Mouse (Mus musculus) hindbrain, postnatal 0 days (tissue): ENCODE results near the gene Asb13. TPM values are rescaled to one million over a fixed set of nuclear protein-coding genes. Genes with fewer than 3 reads are reported as not detected.

ENCODE experiments used
- ATAC-seq: fragments of 200-750 bp; cut with Nextera tagmentation; 2 replicates; pipeline ENCODE4 v1.8.0; 2017; ENCODE audit warnings: mild to moderate bottlenecking, moderate TSS enrichment, moderate library complexity
- DNase-seq: peaks from one replicate; pipeline ENCODE4 v3.0.0-alpha.2; 2015; ENCODE audit warnings: low spot score
- H3K27ac ChIP-seq: fragments of 300-500 bp; sonication (generic); 2 replicates; pipeline ENCODE4 v1.5.1; 2014; ENCODE audit warnings: mild to moderate bottlenecking
- H3K27me3 ChIP-seq: fragments of 300-500 bp; sonication (generic); 2 replicates; pipeline ENCODE4 v1.6.1; 2014; ENCODE audit warnings: low read length, mixed read lengths; ENCODE audit not compliant: insufficient read depth
- H3K36me3 ChIP-seq: fragments of 300-500 bp; sonication (generic); 2 replicates; pipeline ENCODE4 v1.6.1; 2014; ENCODE audit warnings: low read length, mixed read lengths; ENCODE audit not compliant: insufficient read depth
- H3K4me1 ChIP-seq: fragments of 300-500 bp; sonication (generic); 2 replicates; pipeline ENCODE4 v1.6.1; 2014; ENCODE audit warnings: antibody characterized with exemption, low read length, mixed read lengths; ENCODE audit not compliant: insufficient read depth
- H3K4me2 ChIP-seq: fragments of 300-500 bp; sonication (generic); 2 replicates; pipeline ENCODE4 v1.6.1; 2014; ENCODE audit warnings: low read depth, mild to moderate bottlenecking, low read length, moderate library complexity, mixed read lengths
- H3K4me3 ChIP-seq: fragments of 300-500 bp; sonication (generic); 2 replicates; pipeline ENCODE4 v1.5.1; 2014; ENCODE audit warnings: low read length
- H3K9ac ChIP-seq: fragments of 300-500 bp; sonication (generic); replicated peaks from 2 replicates; pipeline ENCODE4 v1.6.1; 2014; ENCODE audit warnings: mild to moderate bottlenecking, low read length, moderate library complexity, mixed read lengths
- H3K9me3 ChIP-seq: fragments of 300-500 bp; sonication (generic); 2 replicates; pipeline ENCODE4 v1.6.1; 2016; ENCODE audit warnings: low read length, mixed read lengths
- CTCF ChIP-seq: IDR thresholded peaks from 2 replicates; pipeline ENCODE4 v1.5.1; 2016; ENCODE audit warnings: antibody characterized with exemption, control low read depth, low read depth
- WGBS: fragments of 180-500 bp; shearing (Covaris S2); extraction: QIAGEN DNeasy Blood & Tissue Kit; methylation state at CpG from one replicate; pipeline ENCODE4 v1.1.7; 2014; 5-methylcytosine and 5-hydroxymethylcytosine counted together
- polyA plus RNA-seq: library from polyadenylated mRNA; unstranded; fragments of >200 nt; fragmentation: Nextera tagmentation; extraction: Ambion mirVana; gene quantifications from 2 replicates; pipeline ENCODE4 v1.2.1, GENCODE M21; 2015
- total RNA-seq: library from RNA; depleted of rRNA; stranded (reverse); fragments of >200 nt; gene quantifications from 2 replicates; pipeline ENCODE4 v1.2.3, GENCODE M21; 2014

Asb13 gene
- total and polyA plus RNA-seq, 2 experiments from 2014 or later, result 16.5 to 16.6 TPM

- DNase-seq, result no peak
- H3K9ac ChIP-seq, result no peak overlapping the region
- WGBS, result 56% methylated on average over 1 of the region's 1 CpGs
- TF ChIP-seq CTCF, result no peak
- no peaks in the 10 kb centered on the region for H3K4me1 ChIP-seq
- no peak for ATAC-seq
- no peaks in the 10 kb centered on the region for H3K36me3 ChIP-seq
- no peak overlapping the region for H3K4me2 ChIP-seq
- H3K27me3 ChIP-seq, result no peaks in the 10 kb centered on the region
- H3K9me3 ChIP-seq, result no peaks in the 10 kb centered on the region
- no peak overlapping the region for H3K27ac ChIP-seq
- H3K4me3 ChIP-seq, result no peak overlapping the region
Measured at GRCm38 (mm10) chr13:3670039-3670438, 36.2 kb downstream of the Asb13 start.

GRCm38 (mm10) chr13:3673151-3673550 is 39.3 kb downstream of the Asb13 start:
- Histone ChIP-seq H3K4me3 (no peak overlapping the region), H3K27me3 (no peaks in the 10 kb centered on the region), H3K9me3 (no peaks in the 10 kb centered on the region), H3K36me3 (no peaks in the 10 kb centered on the region), H3K9ac (no peak overlapping the region), H3K4me1 (no peaks in the 10 kb centered on the region), H3K27ac (no peak overlapping the region), H3K4me2 (no peak overlapping the region)
- no peak for TF ChIP-seq CTCF
- ATAC-seq, result no peak
- DNase-seq, result no peak
- WGBS, result 82% methylated on average over 3 of the region's 3 CpGs

- DNase-seq (no peak), ATAC-seq (no peak)
- no peaks in the 10 kb centered on the region for H3K9me3 ChIP-seq
- no peak overlapping the region for H3K4me2 ChIP-seq
- WGBS, result 83% methylated on average over 4 of the region's 4 CpGs
- no peaks in the 10 kb centered on the region for H3K27me3 ChIP-seq
- no peak for TF ChIP-seq CTCF
- H3K4me3 ChIP-seq, result no peak overlapping the region
- H3K9ac ChIP-seq, result no peak overlapping the region
- no peaks in the 10 kb centered on the region for H3K36me3 ChIP-seq
- H3K4me1 ChIP-seq, result no peaks in the 10 kb centered on the region
- no peak overlapping the region for H3K27ac ChIP-seq
Measured at GRCm38 (mm10) chr13:3673622-3674021, 39.8 kb downstream of the Asb13 start.

- H3K4me3 ChIP-seq, result no peak overlapping the region
- H3K4me1 ChIP-seq, result no peaks in the 10 kb centered on the region
- ATAC-seq, result no peak
- H3K27ac ChIP-seq, result no peak overlapping the region
- H3K4me2 ChIP-seq, result no peak overlapping the region
- no peaks in the 10 kb centered on the region for H3K9me3 ChIP-seq
- H3K9ac ChIP-seq, result no peak overlapping the region
- no peak for TF ChIP-seq CTCF
- DNase-seq, result no peak
- H3K27me3 ChIP-seq, result no peaks in the 10 kb centered on the region
- no peaks in the 10 kb centered on the region for H3K36me3 ChIP-seq
- WGBS, result 81% methylated on average over 4 of the region's 4 CpGs
Measured at GRCm38 (mm10) chr13:3675855-3676254, 42.0 kb downstream of the Asb13 start.

- Histone ChIP-seq H3K9ac (no peak overlapping the region), H3K27me3 (no peaks in the 10 kb centered on the region), H3K9me3 (no peaks in the 10 kb centered on the region), H3K36me3 (no peaks in the 10 kb centered on the region), H3K4me2 (no peak overlapping the region), H3K4me3 (no peak overlapping the region), H3K4me1 (no peaks in the 10 kb centered on the region), H3K27ac (no peak overlapping the region)
- whole genome bisulfite sequencing, result 84% methylated on average over 4 of the region's 4 CpGs
- ATAC-seq (no peak), DNase-seq (no peak)
- no peak for TF ChIP-seq CTCF
Measured at GRCm38 (mm10) chr13:3679098-3679497, 45.3 kb downstream of the Asb13 start.

GRCm38 (mm10) chr13:3686306-3686705 is 52.5 kb downstream of the Asb13 start:
- Histone ChIP-seq H3K9me3 (no peaks in the 10 kb centered on the region), H3K4me2 (no peak overlapping the region), H3K4me3 (no peak overlapping the region), H3K27me3 (no peaks in the 10 kb centered on the region), H3K4me1 (no peaks in the 10 kb centered on the region), H3K36me3 (no peaks in the 10 kb centered on the region), H3K9ac (no peak overlapping the region), H3K27ac (no peak overlapping the region)
- 59% methylated on average over 1 of the region's 1 CpGs for WGBS
- DNase-seq (no peak), ATAC-seq (no peak)
- no peak for TF ChIP-seq CTCF

GRCm38 (mm10) chr13:3694599-3695343 is 60.9 kb downstream of the Asb13 start:
- Histone ChIP-seq H3K9ac (no peak overlapping the region), H3K9me3 (no peaks in the 10 kb centered on the region), H3K4me3 (no peak overlapping the region), H3K4me1 (no peaks in the 10 kb centered on the region), H3K27ac (no peak overlapping the region), H3K4me2 (no peak overlapping the region), H3K36me3 (no peaks in the 10 kb centered on the region), H3K27me3 (no peaks in the 10 kb centered on the region)
- ATAC-seq (peak; percentile 55; the same call in 1 of the 2 replicates), DNase-seq (no peak)
- no peak for TF ChIP-seq CTCF
- 28% methylated on average over 11 of the region's 11 CpGs for WGBS
